Mouse (Mus musculus) heart, postnatal 14 days (tissue): Measurements from ENCODE around the gene AI987944. TPM values are rescaled to one million over a fixed set of nuclear protein-coding genes. Genes with fewer than 3 reads are reported as not detected.

Experiments used
- DNase-seq, 2 experiments: peaks; one replicate each; pipeline ENCODE4 v3.0.0; 2021 to 2022
- intact Hi-C: fragments of 180-260 bp; cut with DNase I; formaldehyde crosslinking; loops from one replicate; pipeline ENCODE4 v1.15.1; 2025
- long read RNA-seq, 2 experiments: library from polyadenylated mRNA; stranded (forward); transcript quantifications; one replicate each; pipeline ENCODE4 v2.0.0; 2021
- total RNA-seq, 2 experiments: library from RNA; stranded (reverse); gene quantifications; 2 replicates each; pipeline ENCODE4 v1.2.3; 2021

The AI987944 gene
- total RNA-seq: 10 to 100 TPM in 1 of 2 experiments, 1 to 10 TPM in 1; 9.9 to 10.9 TPM
- long read RNA-seq, experiment 1, transcript AI987944-202 (5 exons, 2,071 nt): major isoform, 13 of 18 reads
- long read RNA-seq, experiment 1, partial matches to known transcripts: 0 of 18 reads
- long read RNA-seq, experiment 1, other reads (novel, unspliced or antisense): 2 of 18 reads
- long read RNA-seq, experiment 2, transcript AI987944-202 (5 exons, 2,071 nt): major isoform, 12 of 18 reads
- long read RNA-seq, experiment 2, partial matches to known transcripts: 0 of 18 reads
- long read RNA-seq, experiment 2, other reads (novel, unspliced or antisense): 4 of 18 reads

DNA sequence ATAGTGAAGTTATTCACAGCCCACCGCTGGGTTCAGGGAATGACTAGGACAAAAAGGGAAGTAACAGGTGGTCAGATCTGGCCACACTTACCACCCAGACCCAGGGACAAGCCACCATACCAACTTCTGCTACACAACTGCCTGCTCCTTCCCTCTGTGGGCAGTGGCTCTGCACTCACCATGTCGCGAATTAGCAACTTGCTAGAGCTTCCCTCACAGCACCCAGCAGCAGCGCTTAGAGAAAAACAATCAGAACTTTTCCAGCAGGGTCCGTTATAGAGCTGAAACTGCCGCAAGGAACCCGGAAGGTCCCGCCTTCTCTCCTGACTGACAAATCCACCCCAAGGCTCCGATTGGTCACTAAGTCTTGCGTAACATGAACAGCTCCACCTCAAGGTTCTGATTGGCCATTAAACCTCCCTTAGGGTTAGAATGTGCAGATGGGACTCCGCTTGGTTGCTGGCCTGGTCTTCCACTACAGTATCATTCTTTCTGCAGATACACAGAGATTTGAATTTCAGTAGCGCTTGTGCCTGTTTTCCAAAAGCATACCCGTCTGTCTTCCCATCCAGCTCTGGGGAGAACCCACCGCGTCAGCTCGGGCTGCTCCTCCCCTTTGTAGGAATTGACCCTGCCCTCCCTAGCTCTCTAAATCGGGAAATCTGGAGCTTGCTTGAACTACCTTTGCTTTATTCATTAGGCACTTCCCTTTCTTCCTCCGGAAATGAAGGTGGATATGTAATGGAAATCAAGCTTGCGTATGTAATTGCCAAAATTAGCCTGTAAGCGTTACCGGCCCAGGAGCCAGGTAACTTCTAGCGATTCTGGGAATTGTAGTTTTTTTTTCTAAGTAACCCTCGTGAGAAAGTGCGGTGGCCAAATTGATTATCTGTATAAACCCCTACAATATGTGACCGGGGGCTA, at the start of gene AI987944:
Gene AI987944, minus strand, starts transcription at position 332 of the 924 bp plus-strand sequence.
- intact Hi-C loops: loop anchor here (5.0 to 10.0 kb wide), 2 partner anchors 104 to 241 kb away; partner anchors contain the start of genes AW146154, Gm20449 and Zfp788
- DNase-seq: peak; percentile 79 to 81

DNA sequence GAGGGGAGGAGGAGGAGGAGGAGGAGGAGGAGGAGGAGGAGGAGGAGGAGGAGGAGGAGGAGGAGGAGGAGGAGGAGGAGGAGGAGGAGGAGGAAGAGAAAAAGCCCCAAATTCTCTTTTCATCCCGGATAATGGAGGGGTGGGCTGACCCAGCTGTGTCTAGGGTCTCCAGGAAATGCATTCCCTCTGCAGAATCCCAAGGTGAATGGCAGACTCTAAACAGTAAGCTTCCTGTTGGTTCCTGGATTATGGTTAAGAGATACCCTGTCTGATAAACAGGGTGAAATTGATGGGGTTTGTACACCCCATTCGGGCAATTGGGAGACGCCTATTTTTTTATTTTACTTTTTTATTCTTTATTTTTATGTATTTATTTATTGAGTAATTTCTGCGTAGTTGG, 951 bp upstream of the AI987944 start:
- DNase-seq: no peak
- intact Hi-C loops: loop anchor here (5.0 to 10.0 kb wide), 2 partner anchors 103 to 241 kb away; partner anchors contain the start of genes AW146154, Gm20449 and Zfp788

Other genes starting within 250 kb of the AI987944 start
- not detected for gene Gm5592, start 239.5 kb downstream of the AI987944 start, total RNA-seq
- gene Vmn2r57, start 55.3 kb upstream of the AI987944 start, total RNA-seq: under 1 TPM; 0.14 to 0.15 TPM
- under 1 TPM; 0.10 to 0.12 TPM for gene Gm20449, start 106.0 kb upstream of the AI987944 start, total RNA-seq
- 1 to 10 TPM; 5.8 to 6.4 TPM for gene AW146154, start 106.5 kb upstream of the AI987944 start, total RNA-seq
- not detected for gene Gm6871, start 180.3 kb upstream of the AI987944 start, total RNA-seq
- gene 2610021A01Rik, start 205.9 kb upstream of the AI987944 start, total RNA-seq: 10 to 100 TPM in 1 of 2 experiments, 1 to 10 TPM in 1; 8.1 to 10.5 TPM
- gene Zfp788, start 239.8 kb upstream of the AI987944 start, total RNA-seq: 1 to 10 TPM; 7.4 to 8.6 TPM